In the genomic region with DNA sequence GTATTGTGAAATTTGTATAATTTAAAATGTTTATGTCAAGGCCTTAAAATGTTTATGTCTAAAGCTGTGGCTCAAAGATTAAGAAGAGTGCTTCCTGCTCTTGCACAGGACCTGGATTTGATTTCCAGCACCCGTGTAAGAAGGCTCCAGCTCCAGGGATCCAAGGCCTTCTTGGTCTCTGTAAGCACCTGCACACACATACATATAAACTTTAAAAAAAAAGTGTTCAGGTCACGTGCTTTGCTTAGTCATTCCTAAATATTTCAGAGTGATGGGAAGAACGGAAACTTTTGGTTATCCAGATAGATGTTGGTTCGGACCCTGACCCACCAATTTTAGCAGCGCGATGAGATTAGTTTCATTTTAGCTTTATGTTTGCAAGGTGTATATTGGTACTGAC, we compare ENCODE assay signal across 9 mouse cellular contexts. TPM values are rescaled to one million over a fixed set of nuclear protein-coding genes. Genes with fewer than 3 reads are reported as not detected.
DNase-seq lines count a peak whose midpoint lies in the region; ATAC-seq and TF ChIP-seq lines count a peak whose summit lies in the region.
"Had no signal": no experiment of that assay in that cellular context is flagged by ENCODE, and none has a peak within 500 bp of the region (broad histone marks: within the 10 kb centered on the region; RNA-seq: fewer than 3 reads in every experiment).

No protein-coding gene starts in this region.

- no peaks in the 10 kb centered on the region for H3K27me3 ChIP-seq in heart, embryonic 13.5 days (replicated peaks)
- no peaks in the 10 kb centered on the region; the same call in 1 of the 2 replicates for H3K27me3 ChIP-seq in G1E (ENCODE audit: insufficient read depth, low read length)
- H3K27me3 ChIP-seq in hindbrain, embryonic 11.5 days (ENCODE audit: control insufficient read depth, insufficient read depth, low read length) = no peaks in the 10 kb centered on the region; the same call in 1 of the 2 replicates
- no peaks in the 10 kb centered on the region for H3K27me3 ChIP-seq in midbrain, embryonic 12.5 days

- H3K9me3 ChIP-seq in heart, embryonic 13.5 days = no peaks in the 10 kb centered on the region
- peaks cover 2% of the 10 kb centered on the region for H3K9me3 ChIP-seq in G1E (replicated peaks)
- H3K9me3 ChIP-seq in hindbrain, embryonic 11.5 days (ENCODE audit: control insufficient read depth, low read length) = no peaks in the 10 kb centered on the region
- no peaks in the 10 kb centered on the region for H3K9me3 ChIP-seq in midbrain, embryonic 12.5 days

- no peak for DNase-seq in heart, adult 8-10 months (ENCODE audit: low spot score)
- no peak for DNase-seq in G1E (ENCODE audit: low spot score)
- no peak for DNase-seq in hindbrain, embryonic 11.5 days (ENCODE audit: low spot score)
- DNase-seq in spleen, postnatal 36 days (ENCODE audit: low spot score in 2 of 2) = no peak
- no peak for DNase-seq in adrenal gland, postnatal 14 days
- DNase-seq in frontal cortex, postnatal 14 days (ENCODE audit: low spot score in 2 of 2) = no peak

- 70% methylated on average over 6 of the region's 6 CpGs for WGBS in heart, embryonic 13.5 days
- 76% methylated on average over 6 of the region's 6 CpGs for WGBS in hindbrain, embryonic 11.5 days
- 75% methylated on average over 6 of the region's 6 CpGs for WGBS in midbrain, embryonic 12.5 days

- peaks cover 12% of the 10 kb centered on the region for H3K4me1 ChIP-seq in heart, embryonic 13.5 days
- peaks cover 31% of the 10 kb centered on the region for H3K4me1 ChIP-seq in G1E (ENCODE audit: insufficient read depth, low read depth, low read length)
- H3K4me1 ChIP-seq in hindbrain, embryonic 11.5 days (replicated peaks; ENCODE audit: control insufficient read depth, insufficient read depth, low read length) = no peaks in the 10 kb centered on the region
- H3K4me1 ChIP-seq in midbrain, embryonic 12.5 days = peaks cover 8% of the 10 kb centered on the region

- H3K4me3 ChIP-seq in heart, embryonic 13.5 days = peak overlapping the region; percentile 82
- H3K4me3 ChIP-seq in G1E (ENCODE audit: low read depth, low read length) = peak overlapping the region; percentile 98; the same call in 1 of the 2 replicates
- peak overlapping the region; percentile 67; the same call in 1 of the 2 replicates for H3K4me3 ChIP-seq in hindbrain, embryonic 11.5 days (ENCODE audit: low read depth, low read length)
- H3K4me3 ChIP-seq in midbrain, embryonic 12.5 days = no peak overlapping the region

- H3K4me2 ChIP-seq in heart, embryonic 13.5 days = peak overlapping the region; percentile 93
- H3K4me2 ChIP-seq in hindbrain, embryonic 11.5 days (replicated peaks; ENCODE audit: low read depth, low read length) = peak overlapping the region; percentile 87
- H3K4me2 ChIP-seq in midbrain, embryonic 12.5 days (replicated peaks) = peak overlapping the region; percentile 85

- TF ChIP-seq CTCF in G1E (IDR thresholded peaks at IDR 0.05; ENCODE audit: low read depth, low read length) = no peak

- H3K9ac ChIP-seq in heart, embryonic 13.5 days = no peak overlapping the region
- H3K9ac ChIP-seq in hindbrain, embryonic 11.5 days (ENCODE audit: low read depth, low read length) = peak overlapping the region; percentile 49
- no peak overlapping the region; the same call in 1 of the 2 replicates for H3K9ac ChIP-seq in midbrain, embryonic 12.5 days (replicated peaks)

- peaks cover 4% of the 10 kb centered on the region for H3K36me3 ChIP-seq in heart, embryonic 13.5 days
- peaks cover 16% of the 10 kb centered on the region for H3K36me3 ChIP-seq in G1E (replicated peaks)
- H3K36me3 ChIP-seq in hindbrain, embryonic 11.5 days (ENCODE audit: control insufficient read depth, insufficient read depth, low read length) = no peaks in the 10 kb centered on the region
- H3K36me3 ChIP-seq in midbrain, embryonic 12.5 days = peaks cover 7% of the 10 kb centered on the region; the same call in 1 of the 2 replicates

- ATAC-seq in heart, embryonic 13.5 days (ENCODE audit: extremely low read depth, insufficient number of reproducible peaks, low FRiP score, low TSS enrichment) = no peak
- no peak for ATAC-seq in G1E (ENCODE audit: extremely low read depth, insufficient number of reproducible peaks, low FRiP score, poor library complexity, severe bottlenecking)
- no peak for ATAC-seq in hindbrain, embryonic 11.5 days (ENCODE audit: low FRiP score)
- ATAC-seq in midbrain, embryonic 12.5 days (ENCODE audit: low FRiP score, low read depth) = no peak

- peak overlapping the region; percentile 89 for H3K27ac ChIP-seq in heart, embryonic 13.5 days (replicated peaks)
- peak overlapping the region; percentile 91; the same call in 1 of the 2 replicates for H3K27ac ChIP-seq in hindbrain, embryonic 11.5 days (ENCODE audit: low read depth, low read length)
- peak overlapping the region; percentile 96 for H3K27ac ChIP-seq in midbrain, embryonic 12.5 days (replicated peaks)

RNA-seq across cellular contexts. Expression of gene Abcc10, which starts 0.6 kb away (rescaled TPM):
- 4.3 and 4.9 TPM in 2 replicates for polyA plus RNA-seq in heart, embryonic 13.5 days (2015; fragmentation: Nextera tagmentation; extraction: Ambion mirVana)
- 1 to 10 TPM; 3.2 to 5.2 (median 4.1) TPM for total RNA-seq in heart, adult 8-10 months (2022)
- total RNA-seq in G1E (2014; fragmentation: Nextera tagmentation) (8.6 and 9.4 TPM in 2 replicates), G1E (2017) (3.1 and 3.8 TPM in 2 replicates)
- 11.6 and 11.7 TPM in 2 replicates for polyA plus RNA-seq in G1E (2012)
- polyA plus RNA-seq in hindbrain, embryonic 11.5 days (2014; fragmentation: Nextera tagmentation; extraction: Ambion mirVana) = 3.8 and 4.8 TPM in 2 replicates
- 10.4 and 11.1 TPM in 2 replicates for polyA plus RNA-seq in midbrain, embryonic 12.5 days (2016; fragmentation: Nextera tagmentation; extraction: Ambion mirVana)
- 10.1 and 11.5 TPM in 2 replicates for total RNA-seq in adrenal gland, postnatal 14 days (2021)

RNA-seq across cellular contexts. Expression of gene Dlk2, which starts 31.5 kb away (rescaled TPM):
- polyA plus RNA-seq in heart, embryonic 13.5 days (2015; fragmentation: Nextera tagmentation; extraction: Ambion mirVana) = 0.35 and 0.47 TPM in 2 replicates
- under 1 TPM in 2 of 4 experiments, not detected in 2; 0.14 to 0.53 TPM for total RNA-seq in heart, adult 8-10 months (2022)
- total RNA-seq in G1E (2014; fragmentation: Nextera tagmentation) = not detected in 2 replicates
- total RNA-seq in G1E (2017) = 0.22 TPM in 1 of 2 replicates, not detected in the other
- not detected in 2 replicates for polyA plus RNA-seq in G1E (2012)
- 1.3 and 1.8 TPM in 2 replicates for polyA plus RNA-seq in hindbrain, embryonic 11.5 days (2014; fragmentation: Nextera tagmentation; extraction: Ambion mirVana)
- 1.9 and 3.3 TPM in 2 replicates for polyA plus RNA-seq in midbrain, embryonic 12.5 days (2016; fragmentation: Nextera tagmentation; extraction: Ambion mirVana)
- total RNA-seq in adrenal gland, postnatal 14 days (2021) = 0.41 and 0.44 TPM in 2 replicates
- total RNA-seq: neutrophil, adult 5-6 weeks had no signal

RNA-seq across cellular contexts. Expression of gene Tjap1, which starts 45.9 kb away (rescaled TPM):
- 35.7 and 37.1 TPM in 2 replicates for polyA plus RNA-seq in heart, embryonic 13.5 days (2015; fragmentation: Nextera tagmentation; extraction: Ambion mirVana)
- 10 to 100 TPM; 26.0 to 39.5 (median 35.6) TPM for total RNA-seq in heart, adult 8-10 months (2022)
- 35.3 and 48.1 TPM in 2 replicates for total RNA-seq in G1E (2014; fragmentation: Nextera tagmentation)
- 12.9 and 13.0 TPM in 2 replicates for total RNA-seq in G1E (2017)
- 110 and 121 TPM in 2 replicates for polyA plus RNA-seq in G1E (2012)
- 43.4 and 47.4 TPM in 2 replicates for polyA plus RNA-seq in hindbrain, embryonic 11.5 days (2014; fragmentation: Nextera tagmentation; extraction: Ambion mirVana)
- 58.0 and 58.8 TPM in 2 replicates for polyA plus RNA-seq in midbrain, embryonic 12.5 days (2016; fragmentation: Nextera tagmentation; extraction: Ambion mirVana)
- 44.1 and 44.2 TPM in 2 replicates for total RNA-seq in adrenal gland, postnatal 14 days (2021)

RNA-seq across cellular contexts. Expression of gene Zfp318, which starts 54.8 kb away (rescaled TPM):
- polyA plus RNA-seq in heart, embryonic 13.5 days (2015; fragmentation: Nextera tagmentation; extraction: Ambion mirVana) = 5.1 and 5.2 TPM in 2 replicates
- total RNA-seq in heart, adult 8-10 months (2022) = 10 to 100 TPM; 15.2 to 21.6 (median 17.2) TPM
- total RNA-seq in G1E (2014; fragmentation: Nextera tagmentation) (45.3 and 46.6 TPM in 2 replicates), G1E (2017) (25.2 and 27.5 TPM in 2 replicates)
- 3.5 and 4.1 TPM in 2 replicates for polyA plus RNA-seq in G1E (2012)
- polyA plus RNA-seq in hindbrain, embryonic 11.5 days (2014; fragmentation: Nextera tagmentation; extraction: Ambion mirVana) = 16.5 and 20.7 TPM in 2 replicates
- polyA plus RNA-seq in midbrain, embryonic 12.5 days (2016; fragmentation: Nextera tagmentation; extraction: Ambion mirVana) = 17.8 and 22.9 TPM in 2 replicates
- total RNA-seq in adrenal gland, postnatal 14 days (2021) = 28.7 and 37.0 TPM in 2 replicates
